Mouse (Mus musculus): ENCODE measurements around the gene Cntnap3. TPM values are rescaled to one million over a fixed set of nuclear protein-coding genes. Genes with fewer than 3 reads are reported as not detected.
"Not testable (repeated sequence)": the region's sequence is repeated elsewhere in the genome, so short reads cannot be mapped to it uniquely, and the experiment has no call there.

Gene Cntnap3
- total RNA-seq (2015; ENCODE audit: low replicate concordance) (not detected in 2 replicates), total RNA-seq (2017; ENCODE audit: low replicate concordance) (not detected in 2 replicates)

DNA sequence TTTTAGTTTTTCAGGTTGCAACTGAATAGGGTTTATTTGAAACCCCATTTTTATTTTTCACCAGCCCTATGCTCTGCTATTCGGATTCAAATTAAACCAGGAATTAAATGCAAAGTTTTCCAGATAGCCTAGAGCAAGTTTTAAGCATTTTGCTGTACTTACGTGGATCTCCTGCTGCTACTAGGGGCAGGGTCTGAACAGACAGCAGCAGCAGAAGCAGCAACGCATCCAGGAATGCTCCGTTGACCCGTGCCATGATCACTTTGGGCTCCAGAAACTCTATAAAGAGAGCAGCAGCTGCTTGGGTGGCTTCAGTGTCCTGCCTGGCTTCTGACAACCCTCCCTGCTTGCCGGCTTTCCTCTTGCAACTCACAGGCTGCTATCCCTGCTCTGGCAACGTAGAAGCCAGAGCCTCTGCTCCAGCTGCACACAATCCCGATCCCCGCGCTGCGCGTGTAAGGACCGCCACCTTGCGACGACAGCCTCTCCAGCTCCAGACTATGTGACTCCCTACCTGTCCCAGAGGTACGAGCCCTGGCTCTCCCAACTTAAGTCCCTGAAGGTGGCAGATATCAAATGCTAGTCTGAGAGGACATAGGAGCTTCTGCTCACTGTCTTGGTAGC, at the start of gene Cntnap3:
Gene Cntnap3, minus strand, starts transcription at position 371 of the 624 bp plus-strand sequence.
- no peak for ATAC-seq (replicated peaks; ENCODE audit: low FRiP score, poor library complexity, severe bottlenecking)

- ATAC-seq (replicated peaks; ENCODE audit: low FRiP score, poor library complexity, severe bottlenecking) = no peak
Measured at GRCm38 (mm10) chr13:64917191-64917590, 13.4 kb upstream of the Cntnap3 start, which contains the start of gene Spata31. Gene Spata31, plus strand, starts transcription at chr13:64917406.

- ATAC-seq (replicated peaks; ENCODE audit: low FRiP score, poor library complexity, severe bottlenecking) = no peak
Measured at GRCm38 (mm10) chr13:64903132-64903531, 623 bp downstream of the Cntnap3 start.

DNA sequence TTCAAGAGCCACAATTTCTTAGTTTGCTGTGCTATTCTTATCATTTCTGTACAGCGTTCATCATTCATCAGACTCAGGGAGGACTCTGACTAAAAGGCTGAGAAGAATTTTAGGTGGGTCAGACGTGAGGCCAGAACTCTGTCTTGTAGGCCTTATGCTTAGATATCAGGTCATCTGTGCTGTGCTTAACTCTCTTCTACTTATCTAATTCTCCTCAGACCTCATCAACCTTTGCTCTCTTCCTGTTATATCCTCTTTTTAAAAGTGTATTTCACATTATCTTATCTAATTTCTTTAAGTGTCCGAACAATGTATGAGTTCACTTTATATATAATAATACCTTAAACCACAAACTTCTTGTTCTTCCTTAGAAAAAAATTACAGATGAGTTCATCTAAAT, 38.4 kb downstream of the Cntnap3 start:
- ATAC-seq (replicated peaks; ENCODE audit: low FRiP score, poor library complexity, severe bottlenecking) = no peak

DNA sequence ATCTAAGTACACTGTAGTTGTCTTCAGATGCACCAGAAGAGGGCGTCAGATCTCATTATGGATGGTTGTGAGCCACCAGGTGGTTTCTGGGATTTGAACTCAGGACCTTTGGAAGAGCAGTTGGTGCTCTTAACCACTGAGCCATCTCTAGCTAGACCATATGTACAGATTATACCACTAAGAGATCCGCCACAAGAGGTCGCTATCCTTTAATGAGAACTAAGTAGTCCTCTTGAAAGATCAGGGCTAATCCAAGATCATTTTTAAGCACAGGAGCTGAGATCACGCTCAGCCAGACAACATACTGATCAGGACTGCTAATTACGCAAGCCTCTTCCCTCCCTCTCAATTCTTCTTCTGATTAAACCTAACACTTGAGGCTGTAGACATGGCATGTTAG, 78.9 kb downstream of the Cntnap3 start:
- not testable (repeated sequence) for ATAC-seq (replicated peaks; ENCODE audit: low FRiP score, poor library complexity, severe bottlenecking)

- ATAC-seq (replicated peaks; ENCODE audit: low FRiP score, poor library complexity, severe bottlenecking) = no peak
Measured at GRCm38 (mm10) chr13:64745383-64745782, 158.4 kb downstream of the Cntnap3 start.

- no peak for ATAC-seq (replicated peaks; ENCODE audit: low FRiP score, poor library complexity, severe bottlenecking)
Measured at GRCm38 (mm10) chr13:64732244-64732643, 171.5 kb downstream of the Cntnap3 start.

DNA sequence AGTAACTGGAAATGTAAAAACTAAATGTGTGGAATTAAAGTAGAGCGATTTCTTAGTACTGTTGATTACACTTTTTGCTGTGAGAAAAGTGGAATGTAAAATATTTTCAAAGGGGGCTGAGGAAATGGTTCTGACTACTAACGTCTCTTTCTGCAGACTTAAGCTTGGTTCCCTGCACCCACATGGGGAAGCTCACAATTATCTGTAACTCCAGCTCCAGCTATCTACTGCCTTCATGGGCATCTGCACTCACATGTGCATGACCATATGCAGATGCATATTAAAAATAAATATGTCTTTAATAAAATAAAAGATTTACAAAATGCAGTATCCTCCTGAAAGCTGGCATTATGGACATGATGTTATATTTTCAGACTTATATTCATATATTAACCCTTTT, 187.0 kb downstream of the Cntnap3 start:
- ATAC-seq (replicated peaks; ENCODE audit: low FRiP score, poor library complexity, severe bottlenecking) = no peak

- ATAC-seq (replicated peaks; ENCODE audit: low FRiP score, poor library complexity, severe bottlenecking) = no peak
Measured at GRCm38 (mm10) chr13:64692463-64692862, 211.3 kb downstream of the Cntnap3 start.

Other genes starting within 250 kb of the Cntnap3 start
- not detected in 2 replicates for gene Spata31, start 13.5 kb upstream of the Cntnap3 start, total RNA-seq (2015; ENCODE audit: low replicate concordance)
- gene Spata31, start 13.5 kb upstream of the Cntnap3 start, total RNA-seq (2017; ENCODE audit: low replicate concordance) = not detected in 2 replicates
- gene Spata31d1c, start 129.1 kb upstream of the Cntnap3 start, total RNA-seq (2015; ENCODE audit: low replicate concordance) = not detected in 2 replicates
- gene Spata31d1c, start 129.1 kb upstream of the Cntnap3 start, total RNA-seq (2017; ENCODE audit: low replicate concordance) = not detected in 2 replicates
- not detected in 2 replicates for gene Prss47, start 148.8 kb upstream of the Cntnap3 start, total RNA-seq (2015; ENCODE audit: low replicate concordance)
- gene Prss47, start 148.8 kb upstream of the Cntnap3 start, total RNA-seq (2017; ENCODE audit: low replicate concordance) = not detected in 2 replicates
- 41.4 and 42.3 TPM in 2 replicates for gene Mfsd14b, start 209.0 kb upstream of the Cntnap3 start, total RNA-seq (2015; ENCODE audit: low replicate concordance)
- 44.0 and 54.0 TPM in 2 replicates for gene Mfsd14b, start 209.0 kb upstream of the Cntnap3 start, total RNA-seq (2017; ENCODE audit: low replicate concordance)
- gene Olfr465-ps1, start 234.1 kb upstream of the Cntnap3 start, total RNA-seq (2015; ENCODE audit: low replicate concordance) = not detected in 2 replicates
- not detected in 2 replicates for gene Olfr465-ps1, start 234.1 kb upstream of the Cntnap3 start, total RNA-seq (2017; ENCODE audit: low replicate concordance)
- gene Olfr466, start 246.3 kb upstream of the Cntnap3 start, total RNA-seq (2015; ENCODE audit: low replicate concordance) = not detected in 2 replicates
- gene Olfr466, start 246.3 kb upstream of the Cntnap3 start, total RNA-seq (2017; ENCODE audit: low replicate concordance) = not detected in 2 replicates